Mouse (Mus musculus): ENCODE results near the gene Mxra8. TPM values are rescaled to one million over a fixed set of nuclear protein-coding genes. Genes with fewer than 3 reads are reported as not detected.
A peak's percentile ranks its signal among the peaks of the same experiment; 100 is the strongest.

Gene Mxra8
- total RNA-seq, 1 experiment = 14.4 TPM

DNA sequence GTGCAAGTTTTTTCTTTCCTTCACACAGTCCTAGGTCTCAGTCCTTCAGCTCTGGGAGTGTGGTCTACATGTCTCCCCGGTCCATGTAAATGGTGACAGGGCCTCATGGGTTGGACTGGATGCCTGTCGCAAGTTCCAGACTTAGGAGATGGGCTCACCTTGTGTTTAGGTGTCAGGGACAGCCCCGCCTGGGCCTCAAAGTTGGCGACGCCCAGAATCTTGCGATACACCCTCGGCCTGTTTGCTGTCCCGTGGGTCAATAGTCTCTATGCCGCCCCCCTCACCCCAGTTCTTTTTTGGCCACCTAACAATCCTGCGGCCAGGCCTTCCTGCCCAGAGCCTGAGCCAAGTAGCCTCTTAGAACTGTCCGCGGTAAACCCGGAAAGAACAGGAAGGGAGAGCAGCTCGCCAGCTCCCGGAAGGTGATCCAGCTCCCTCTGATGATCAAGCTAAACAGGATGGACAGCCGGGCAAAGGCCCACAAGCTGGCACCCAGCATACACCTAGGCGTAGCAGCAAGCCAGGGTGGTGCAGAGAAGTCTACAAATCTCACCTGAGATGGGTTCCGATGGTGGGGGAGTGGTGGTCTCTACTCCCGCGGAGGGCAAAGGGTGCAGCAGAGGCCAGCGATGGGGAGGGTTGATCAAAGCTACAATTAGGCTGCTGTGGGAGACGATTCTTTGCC lies 29.3 kb downstream of the Mxra8 start:
- TF ChIP-seq MAFK (IDR thresholded peaks at IDR 0.05; ENCODE audit: insufficient read depth, low read depth, low read length) = no peak
- TF ChIP-seq ZNF384 (IDR thresholded peaks at IDR 0.05; ENCODE audit: low read depth, low read length) = no peak
- TF ChIP-seq HCFC1 (IDR thresholded peaks at IDR 0.05; ENCODE audit: borderline replicate concordance, insufficient read depth, low read length) = no peak
- TF ChIP-seq CHD2 (IDR thresholded peaks at IDR 0.05; ENCODE audit: low read depth, low read length) = no peak
- no peak for TF ChIP-seq ZC3H11A (IDR thresholded peaks at IDR 0.05; ENCODE audit: borderline replicate concordance, low read depth, low read length)
- no peak overlapping the region for H3K27ac ChIP-seq (ENCODE audit: insufficient read depth, low read depth, low read length, poor library complexity, severe bottlenecking)
- DNase-seq (ENCODE audit: low read depth, low spot score) = no peak
- peaks cover 28% of the 10 kb centered on the region for H3K36me3 ChIP-seq (ENCODE audit: control insufficient read depth, insufficient read depth, low read length, poor library complexity, severe bottlenecking)
- H3K9me3 ChIP-seq (ENCODE audit: control insufficient read depth, insufficient read depth, low read depth, low read length) = no peaks in the 10 kb centered on the region
- H3K9ac ChIP-seq (ENCODE audit: insufficient read depth, low read depth, low read length, poor library complexity, severe bottlenecking) = peak overlapping the region; percentile 87
- H3K4me3 ChIP-seq (ENCODE audit: insufficient read depth in 1 of 2, low read depth in 1 of 2, low read length in 2 of 2, poor library complexity in 1 of 2, severe bottlenecking in 1 of 2) = peak overlapping the region; percentile 85 to 100
- in situ Hi-C loops (cut with MboI; ENCODE audit: low sequenced_read_pairs in 2 of 2, unreplicated experiment in 2 of 2) = no loop called here
- peaks cover 0 to 2% of the 10 kb centered on the region in 2 experiments; a peak in 1 of 4 replicates for H3K4me1 ChIP-seq (ENCODE audit: control insufficient read depth in 2 of 2, insufficient read depth in 2 of 2, low read length in 2 of 2, poor library complexity in 1 of 2)

DNA sequence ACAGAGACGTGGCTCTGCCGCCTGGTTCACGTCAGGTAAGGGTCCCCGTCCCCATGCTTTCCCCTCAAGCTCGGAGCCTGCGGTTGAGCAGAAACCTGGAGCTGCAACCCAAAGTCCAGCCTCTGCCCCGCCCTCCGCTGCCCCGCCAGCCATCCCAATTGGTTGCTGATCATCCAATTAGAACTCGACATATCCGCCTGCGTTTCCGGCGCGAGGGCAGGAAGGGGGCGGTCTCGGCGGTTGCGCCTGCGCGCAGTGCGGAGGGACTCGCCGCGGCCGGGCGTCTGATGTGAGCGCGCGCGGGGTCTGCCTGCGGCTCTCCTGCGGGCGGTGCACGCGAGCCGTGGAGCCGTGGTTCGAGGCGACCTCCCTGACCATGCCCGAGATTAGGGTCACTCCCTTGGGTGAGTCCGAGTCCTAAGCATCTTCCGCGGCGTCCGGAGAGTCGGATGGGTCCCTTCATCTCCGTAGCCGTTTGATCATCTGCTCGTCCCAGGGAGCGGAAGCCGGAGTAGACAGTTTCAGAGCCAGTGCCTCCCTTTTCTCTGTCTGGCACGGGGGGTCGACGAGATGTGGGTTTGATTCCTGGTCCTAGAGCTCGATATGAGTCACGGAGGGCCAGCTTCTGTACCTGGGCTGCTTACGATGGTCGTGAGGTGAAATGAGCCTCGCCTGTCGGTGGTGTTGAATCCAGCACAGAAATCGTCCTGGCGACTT lies 30.0 kb downstream of the Mxra8 start, which contains the start of the genes Cptp and Ints11:
Cptp (minus strand) TSS at position 124 of the 717 bp plus-strand sequence.
Ints11 (plus strand) TSS at position 230 of the 717 bp plus-strand sequence.
- peaks cover 31% of the 10 kb centered on the region for H3K36me3 ChIP-seq (ENCODE audit: control insufficient read depth, insufficient read depth, low read length, poor library complexity, severe bottlenecking)
- H3K9me3 ChIP-seq (ENCODE audit: control insufficient read depth, insufficient read depth, low read depth, low read length) = no peaks in the 10 kb centered on the region
- peak within 1 kb of the TSS; percentile 11; the same call in 1 of the 2 replicates for H3K27ac ChIP-seq (ENCODE audit: insufficient read depth, low read depth, low read length, poor library complexity, severe bottlenecking)
- peaks cover 0 to 2% of the 10 kb centered on the region in 2 experiments; a peak in 1 of 4 replicates for H3K4me1 ChIP-seq (ENCODE audit: control insufficient read depth in 2 of 2, insufficient read depth in 2 of 2, low read length in 2 of 2, poor library complexity in 1 of 2)
- peak; percentile 93 for DNase-seq (ENCODE audit: low read depth, low spot score)
- TF ChIP-seq CHD2 (IDR thresholded peaks at IDR 0.05; ENCODE audit: low read depth, low read length) = no peak
- TF ChIP-seq MAFK (IDR thresholded peaks at IDR 0.05; ENCODE audit: insufficient read depth, low read depth, low read length) = no peak
- peak within 1 kb of the TSS; percentile 98 for H3K9ac ChIP-seq (ENCODE audit: insufficient read depth, low read depth, low read length, poor library complexity, severe bottlenecking)
- peak within 1 kb of the TSS; percentile 95 to 100 for H3K4me3 ChIP-seq (ENCODE audit: insufficient read depth in 1 of 2, low read depth in 1 of 2, low read length in 2 of 2, poor library complexity in 1 of 2, severe bottlenecking in 1 of 2)
- in situ Hi-C loops (cut with MboI; ENCODE audit: low sequenced_read_pairs in 2 of 2, unreplicated experiment in 2 of 2) = no loop called here

DNA sequence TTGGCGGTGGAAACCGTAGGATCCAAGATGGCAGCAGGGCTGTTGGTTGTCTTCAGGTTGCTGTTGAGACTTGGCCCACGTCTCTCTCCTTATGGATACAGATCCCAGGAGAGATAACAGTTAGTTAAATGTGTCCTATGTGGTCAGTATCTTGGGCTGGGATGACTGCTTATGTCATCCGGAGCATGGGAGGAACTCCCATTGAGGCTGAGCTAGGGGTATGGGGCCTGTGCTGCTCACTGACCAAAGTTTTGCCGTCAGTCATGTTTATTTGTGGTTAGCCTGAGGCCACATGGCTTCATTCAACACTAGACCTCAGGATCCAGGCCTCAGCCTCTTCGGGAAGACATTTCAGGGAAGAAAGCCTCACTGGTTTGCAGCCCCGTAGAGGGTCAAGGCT lies 31.9 kb downstream of the Mxra8 start:
- H3K36me3 ChIP-seq (ENCODE audit: control insufficient read depth, insufficient read depth, low read length, poor library complexity, severe bottlenecking) = peaks cover 32% of the 10 kb centered on the region
- H3K4me3 ChIP-seq (ENCODE audit: insufficient read depth in 1 of 2, low read depth in 1 of 2, low read length in 2 of 2, poor library complexity in 1 of 2, severe bottlenecking in 1 of 2) = no peak overlapping the region
- peak overlapping the region; percentile 37; the same call in 1 of the 2 replicates for H3K9ac ChIP-seq (ENCODE audit: insufficient read depth, low read depth, low read length, poor library complexity, severe bottlenecking)
- H3K4me1 ChIP-seq (ENCODE audit: control insufficient read depth in 2 of 2, insufficient read depth in 2 of 2, low read length in 2 of 2, poor library complexity in 1 of 2) = peaks cover 0 to 2% of the 10 kb centered on the region in 2 experiments; a peak in 1 of 4 replicates
- DNase-seq (ENCODE audit: low read depth, low spot score) = no peak
- H3K27ac ChIP-seq (ENCODE audit: insufficient read depth, low read depth, low read length, poor library complexity, severe bottlenecking) = no peak overlapping the region
- TF ChIP-seq ZNF384 (IDR thresholded peaks at IDR 0.05; ENCODE audit: low read depth, low read length) (no peak), HCFC1 (IDR thresholded peaks at IDR 0.05; ENCODE audit: borderline replicate concordance, insufficient read depth, low read length) (no peak), MAFK (IDR thresholded peaks at IDR 0.05; ENCODE audit: insufficient read depth, low read depth, low read length) (no peak), CHD2 (IDR thresholded peaks at IDR 0.05; ENCODE audit: low read depth, low read length) (no peak), ZC3H11A (IDR thresholded peaks at IDR 0.05; ENCODE audit: borderline replicate concordance, low read depth, low read length) (no peak)
- in situ Hi-C loops (cut with MboI; ENCODE audit: low sequenced_read_pairs in 2 of 2, unreplicated experiment in 2 of 2) = no loop called here
- H3K9me3 ChIP-seq (ENCODE audit: control insufficient read depth, insufficient read depth, low read depth, low read length) = no peaks in the 10 kb centered on the region

DNA sequence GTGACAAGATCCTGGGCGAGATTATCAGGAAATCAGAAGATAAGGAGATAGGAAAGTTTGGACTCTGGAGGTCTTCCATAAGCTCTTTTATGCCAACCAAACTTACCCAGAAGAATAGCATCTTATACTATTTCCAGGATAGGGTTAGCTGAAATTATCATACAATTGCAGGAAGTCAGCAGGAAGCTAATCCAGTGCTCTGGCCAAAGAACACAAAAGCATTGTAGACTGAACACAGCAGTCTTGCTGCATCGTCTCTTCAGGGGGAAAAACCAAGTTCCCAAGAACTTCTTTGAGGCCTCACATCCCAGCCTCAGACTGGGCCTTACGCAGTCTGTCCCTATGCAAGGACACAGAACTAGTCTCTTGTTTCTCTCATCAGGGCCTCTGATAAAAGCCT lies 44.1 kb downstream of the Mxra8 start:
- H3K36me3 ChIP-seq (ENCODE audit: control insufficient read depth, insufficient read depth, low read length, poor library complexity, severe bottlenecking) = peaks cover 36% of the 10 kb centered on the region
- no peaks in the 10 kb centered on the region for H3K4me1 ChIP-seq (ENCODE audit: control insufficient read depth in 2 of 2, insufficient read depth in 2 of 2, low read length in 2 of 2, poor library complexity in 1 of 2)
- no peak overlapping the region for H3K27ac ChIP-seq (ENCODE audit: insufficient read depth, low read depth, low read length, poor library complexity, severe bottlenecking)
- TF ChIP-seq MAFK (IDR thresholded peaks at IDR 0.05; ENCODE audit: insufficient read depth, low read depth, low read length) = no peak
- no peak for TF ChIP-seq ZNF384 (IDR thresholded peaks at IDR 0.05; ENCODE audit: low read depth, low read length)
- in situ Hi-C loops (cut with MboI; ENCODE audit: low sequenced_read_pairs in 2 of 2, unreplicated experiment in 2 of 2) = no loop called here
- no peaks in the 10 kb centered on the region for H3K9me3 ChIP-seq (ENCODE audit: control insufficient read depth, insufficient read depth, low read depth, low read length)
- DNase-seq (ENCODE audit: low read depth, low spot score) = no peak
- H3K4me3 ChIP-seq (ENCODE audit: insufficient read depth in 1 of 2, low read depth in 1 of 2, low read length in 2 of 2, poor library complexity in 1 of 2, severe bottlenecking in 1 of 2) = no peak overlapping the region
- no peak overlapping the region for H3K9ac ChIP-seq (ENCODE audit: insufficient read depth, low read depth, low read length, poor library complexity, severe bottlenecking)
